Mouse (Mus musculus): ENCODE data around the gene Nubp1.

Nubp1 gene

DNA sequence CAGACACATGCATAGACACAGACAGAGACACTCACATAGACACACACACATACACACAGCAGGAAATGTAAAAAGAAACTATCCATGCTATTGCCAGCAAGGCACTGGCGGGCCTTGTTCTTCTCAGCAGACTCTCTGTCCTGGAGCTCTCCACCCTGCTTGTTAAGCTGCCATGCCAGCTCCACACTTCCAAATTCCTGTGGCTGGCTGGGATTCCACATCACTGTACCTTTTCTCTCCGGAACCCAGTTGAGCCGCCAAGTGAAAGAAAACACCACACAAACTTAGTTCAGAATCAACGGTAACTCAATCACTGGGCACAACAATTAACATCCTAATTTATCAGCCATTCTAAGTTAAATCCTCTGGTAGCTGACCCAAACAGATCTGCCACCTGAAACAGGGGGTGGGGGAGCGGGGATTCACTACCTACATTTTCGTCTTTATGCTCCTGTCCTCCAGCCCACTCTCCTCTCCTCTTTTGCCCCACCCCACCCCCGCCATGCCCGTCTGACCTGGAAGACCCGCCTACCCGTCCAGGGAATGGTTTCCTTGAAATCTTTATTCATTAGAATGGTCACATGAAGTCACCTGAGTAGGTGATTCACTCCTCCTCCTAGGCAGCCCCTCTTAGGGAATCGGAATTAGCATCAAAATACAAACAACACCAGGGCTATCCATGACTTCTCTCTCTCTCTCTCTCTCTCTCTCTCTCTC, 55.8 kb downstream of the Nubp1 start:
- DNase-seq (ENCODE audit: low read depth, low spot score) = no peak

DNA sequence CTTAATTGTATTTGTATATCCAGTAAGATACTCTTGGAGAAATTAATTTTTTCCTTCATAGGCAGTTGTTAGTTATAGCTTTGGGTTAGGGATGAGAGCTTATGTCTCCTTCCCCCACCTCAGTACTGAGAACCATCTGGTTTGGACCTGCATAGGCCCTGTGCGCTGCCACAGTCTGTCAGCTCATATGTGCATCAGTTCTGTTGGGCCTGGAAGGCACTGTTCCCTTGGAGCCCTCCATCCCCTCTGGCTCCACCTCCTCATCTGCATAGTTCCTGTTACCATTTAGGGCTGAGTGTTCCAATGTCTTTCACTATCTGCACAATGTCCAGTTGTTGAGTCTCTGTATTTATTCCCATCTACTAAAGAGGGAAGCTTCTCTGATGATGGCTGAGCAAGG, 56.5 kb downstream of the Nubp1 start:
- no peak for DNase-seq (ENCODE audit: low read depth, low spot score)

DNA sequence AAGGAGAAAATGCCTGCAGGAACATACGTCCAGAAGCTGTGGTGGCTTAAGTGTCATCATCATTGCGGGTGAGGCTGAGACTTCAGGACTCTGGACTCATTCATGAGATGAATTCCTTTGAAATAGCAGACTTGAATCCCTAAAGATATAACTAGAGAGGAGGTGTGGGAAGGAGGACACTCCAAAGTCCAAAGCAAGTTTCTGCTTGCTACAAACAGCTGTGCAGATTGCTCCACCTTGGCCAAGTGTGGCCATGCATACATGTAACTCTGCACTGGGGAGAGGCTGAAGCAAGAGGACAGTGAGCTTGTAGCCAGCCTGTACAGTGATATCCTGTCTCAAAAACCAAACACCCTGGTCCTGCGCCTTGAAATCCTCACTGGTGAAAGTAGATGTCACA, 60.2 kb downstream of the Nubp1 start:
- no peak for DNase-seq (ENCODE audit: low read depth, low spot score)
